Mouse (Mus musculus) lung, postnatal 10 days (tissue): ENCODE data around the gene Gm9837.

Source experiments
- DNase-seq: peaks from one replicate; pipeline ENCODE4 v3.0.0; 2021

The Gm9837 gene

DNA sequence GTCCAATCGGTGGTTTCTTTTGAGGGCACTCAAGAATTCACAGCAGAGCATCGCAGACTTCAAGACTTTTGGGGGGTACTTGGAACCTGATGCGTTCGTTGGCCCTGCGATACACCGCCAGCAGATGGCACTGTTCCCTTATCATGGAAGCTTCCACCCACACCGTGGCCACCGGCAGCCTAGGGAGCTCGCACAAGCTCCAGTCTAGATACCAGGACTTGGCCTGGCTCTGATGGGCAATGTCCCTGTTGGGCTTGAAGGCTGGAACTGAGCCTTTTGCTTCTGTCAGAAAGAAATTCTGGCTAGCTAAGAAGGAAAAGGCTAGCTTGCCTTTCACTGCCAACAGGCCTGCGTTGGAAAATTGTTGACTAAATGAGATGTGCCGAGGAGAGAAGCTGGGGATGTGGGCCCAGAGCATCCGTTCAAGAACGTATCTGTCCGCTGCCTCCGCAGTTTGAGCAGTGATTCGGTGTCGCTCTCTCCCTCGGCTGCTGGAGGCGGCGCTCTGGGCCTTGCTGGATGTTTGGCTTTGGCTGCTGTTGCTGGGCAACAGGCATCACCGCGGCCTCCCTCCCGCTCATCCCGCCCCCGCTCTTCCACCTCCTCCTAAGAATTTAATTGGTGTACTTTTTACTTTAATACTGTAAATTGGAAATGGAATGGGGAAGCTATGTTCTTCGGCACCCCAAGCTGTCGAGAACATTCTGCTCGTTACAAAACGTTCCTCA, at the start of gene Gm9837:
Gene Gm9837 (minus strand): TSS at position 512 of the 728 bp plus-strand sequence.
- DNase-seq, result peak; percentile 93

DNA sequence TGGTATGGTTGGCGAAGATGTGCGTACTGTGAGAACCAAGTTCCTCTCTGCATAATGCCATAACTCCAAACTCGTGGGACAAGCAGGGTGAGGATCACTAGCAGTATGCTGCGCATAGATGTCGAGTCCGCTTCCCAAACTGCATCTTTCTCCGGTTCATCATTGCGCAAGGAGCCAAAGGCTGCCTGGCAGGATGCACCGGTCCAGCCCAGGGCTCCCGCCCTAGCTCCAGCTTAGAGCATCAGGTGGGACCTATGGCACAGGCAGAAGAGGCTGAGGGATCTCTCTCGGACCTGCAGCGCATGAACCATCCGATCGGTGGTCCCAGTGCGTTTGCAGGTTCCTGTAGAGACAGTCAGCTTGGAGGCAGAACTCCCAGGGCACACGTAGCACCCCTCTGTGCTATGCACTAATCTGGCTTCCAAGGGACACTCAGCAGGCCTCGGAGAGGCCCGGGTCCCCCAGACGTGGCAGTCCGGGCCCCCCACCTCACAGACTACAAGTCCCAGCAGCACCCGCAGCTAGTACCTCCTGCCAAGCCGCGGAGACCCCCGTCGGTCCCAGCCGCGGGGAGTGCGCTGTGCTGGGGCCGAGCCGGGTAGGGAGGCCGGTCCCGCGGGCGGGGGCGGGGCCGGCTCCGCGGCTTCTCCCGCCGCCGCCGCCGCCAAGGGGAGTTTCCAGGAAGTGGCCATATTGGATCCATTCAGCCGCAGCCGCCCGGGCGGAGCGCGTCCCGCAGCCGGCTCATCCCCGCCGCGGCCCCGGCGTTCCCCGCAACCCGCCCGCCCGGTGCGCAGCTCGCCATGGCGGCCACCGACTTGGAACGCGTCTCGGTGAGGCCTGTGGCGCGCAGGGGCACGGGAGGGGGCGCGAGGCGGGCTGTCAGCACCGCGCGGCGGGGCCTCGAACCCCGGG, 49.2 kb upstream of the Gm9837 start, which contains the start of gene Sept8:
Gene Sept8 (plus strand): TSS at position 51 of the 915 bp plus-strand sequence.
- DNase-seq, result peak; percentile 63

DNA sequence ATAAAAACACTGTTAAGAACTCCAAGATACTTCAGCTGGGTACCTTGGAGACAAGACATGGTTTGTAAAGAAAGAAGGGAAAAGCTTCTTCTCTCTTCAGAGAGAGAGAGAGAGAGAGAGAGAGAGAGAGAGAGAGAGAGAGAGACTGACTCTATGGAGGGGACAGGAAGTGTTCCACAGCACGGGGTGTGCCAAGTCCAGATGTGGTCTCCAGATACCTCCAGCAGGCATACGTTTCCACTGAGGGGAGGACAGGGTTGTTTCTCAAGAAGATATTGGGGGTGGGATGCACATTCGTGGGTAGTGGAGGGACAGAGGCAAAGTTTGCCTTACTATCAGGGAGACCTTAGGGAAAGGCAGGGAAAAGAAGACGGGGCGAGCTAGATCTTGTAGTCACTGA, 48.5 kb upstream of the Gm9837 start:
- no peak for DNase-seq

- DNase-seq, result peak; percentile 60
Observed at GRCm38 (mm10) chr11:53516775-53517627, 46.7 kb upstream of the Gm9837 start.

- no peak for DNase-seq
Observed at GRCm38 (mm10) chr11:53510351-53510750, 40.1 kb upstream of the Gm9837 start.

GRCm38 (mm10) chr11:53508591-53508990, 38.3 kb upstream of the Gm9837 start:
- no peak for DNase-seq

GRCm38 (mm10) chr11:53508152-53508551, 37.9 kb upstream of the Gm9837 start:
- DNase-seq, result peak; percentile 46

GRCm38 (mm10) chr11:53507098-53507805, 37.0 kb upstream of the Gm9837 start:
- DNase-seq, result no peak

GRCm38 (mm10) chr11:53505026-53505663, 34.9 kb upstream of the Gm9837 start:
- no peak for DNase-seq

GRCm38 (mm10) chr11:53504376-53504775, 34.1 kb upstream of the Gm9837 start:
- DNase-seq, result no peak

- no peak for DNase-seq
Observed at GRCm38 (mm10) chr11:53503738-53504137, 33.5 kb upstream of the Gm9837 start.

GRCm38 (mm10) chr11:53502039-53502765, 31.9 kb upstream of the Gm9837 start:
- no peak for DNase-seq

GRCm38 (mm10) chr11:53500569-53500968, 30.3 kb upstream of the Gm9837 start:
- peak; percentile 75 for DNase-seq

DNA sequence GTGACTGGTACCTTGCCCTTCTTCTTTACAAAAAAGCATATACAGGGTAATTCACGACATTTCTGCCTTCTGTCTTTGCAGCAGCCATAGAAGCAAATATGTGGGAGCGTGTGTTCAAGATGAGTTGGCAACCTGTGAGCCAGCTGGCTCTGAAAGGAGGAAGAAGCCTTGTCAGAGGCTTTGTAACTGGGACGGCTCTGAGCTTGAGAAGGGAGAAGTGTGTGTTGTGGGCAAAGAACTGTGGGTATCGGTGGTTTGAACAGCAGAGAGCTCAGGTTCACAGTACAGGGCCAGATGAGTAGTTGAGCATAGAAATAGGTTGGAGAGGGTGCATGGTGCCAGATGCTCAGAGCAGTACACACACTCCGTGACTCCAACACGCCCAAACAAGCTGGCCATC, 26.7 kb upstream of the Gm9837 start:
- DNase-seq, result no peak

- DNase-seq, result no peak
Observed at GRCm38 (mm10) chr11:53495417-53495816, 25.1 kb upstream of the Gm9837 start.

GRCm38 (mm10) chr11:53493243-53493955, 23.1 kb upstream of the Gm9837 start:
- no peak for DNase-seq

GRCm38 (mm10) chr11:53491954-53492401, 21.7 kb upstream of the Gm9837 start:
- peak; percentile 17 for DNase-seq

GRCm38 (mm10) chr11:53489421-53489820, 19.1 kb upstream of the Gm9837 start:
- no peak for DNase-seq

DNA sequence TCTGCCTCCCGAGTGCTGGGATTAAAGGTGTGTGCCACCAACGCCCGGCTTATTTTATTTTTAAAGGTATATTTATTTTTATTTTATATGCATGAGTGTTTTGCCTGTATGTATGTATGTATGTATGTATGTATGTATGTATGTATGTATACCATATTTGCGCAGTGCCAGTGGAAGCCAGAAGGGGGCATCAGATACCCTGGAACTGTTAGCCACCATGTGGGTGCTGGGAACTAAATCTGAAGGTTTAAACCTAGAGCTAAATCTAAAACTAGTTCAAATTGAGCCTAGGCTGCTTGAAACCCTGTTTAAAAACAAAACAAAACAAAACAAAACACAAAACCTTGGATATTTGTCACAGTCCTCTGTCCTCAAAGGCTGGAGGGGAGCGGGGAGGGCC, 18.7 kb upstream of the Gm9837 start:
- DNase-seq, result no peak
